Mouse (Mus musculus): Measurements from ENCODE around the gene Hacl1.

DNA sequence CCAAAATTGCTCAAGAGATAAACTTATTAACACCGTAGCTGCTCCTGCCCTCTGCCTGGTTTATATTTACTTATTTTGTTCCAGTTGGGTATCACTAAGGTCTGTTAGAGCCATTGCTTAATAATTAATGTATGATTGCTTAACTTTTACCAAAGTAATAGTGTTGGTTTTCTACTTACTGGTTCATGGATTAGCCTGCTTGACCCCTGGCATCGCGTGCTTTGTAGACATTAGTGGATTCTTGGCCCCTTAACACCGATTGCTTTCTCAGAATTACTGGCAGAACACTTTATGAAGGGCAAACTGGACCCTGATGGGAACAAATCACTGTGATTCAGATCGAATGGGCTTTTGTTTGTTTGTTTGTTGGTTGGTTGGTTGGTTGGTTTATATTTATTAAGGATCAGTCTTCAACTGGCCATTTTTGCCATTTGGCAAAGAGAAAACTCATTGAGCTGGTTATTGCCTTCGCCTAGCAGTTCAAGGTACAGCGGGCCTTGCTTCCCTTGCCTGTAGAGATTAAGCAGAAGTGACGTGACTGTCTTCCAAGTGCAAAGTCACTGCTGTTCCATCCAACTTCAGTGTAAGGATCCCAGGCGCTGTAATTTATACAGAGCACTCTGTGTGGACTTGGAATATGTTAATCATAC, 545 bp upstream of the Hacl1 start:
- TF ChIP-seq POLR2A (IDR thresholded peaks at IDR 0.05; ENCODE audit: low read depth, low read length) (no peak), CTCF (conservative IDR thresholded peaks at IDR 0.05; ENCODE audit: insufficient read depth, insufficient read length, low read depth, low read length) (no peak)

All from kidney, adult 2 months (tissue).